Mouse (Mus musculus): Measurements from ENCODE around the gene Gm17455. TPM values are rescaled to one million over a fixed set of nuclear protein-coding genes. Genes with fewer than 3 reads are reported as not detected.

Gm17455 gene
- total RNA-seq, 2 experiments from 2014 or later, result not detected

- no peak for ATAC-seq (replicated peaks; ENCODE audit: low FRiP score, low TSS enrichment, poor library complexity, severe bottlenecking)
These were observed 27.7 kb upstream of the Gm17455 start for GRCm38 (mm10) chr10:60371596-60372386.

GRCm38 (mm10) chr10:60373543-60373936 is 26.0 kb upstream of the Gm17455 start:
- no peak for ATAC-seq (replicated peaks; ENCODE audit: low FRiP score, low TSS enrichment, poor library complexity, severe bottlenecking)

- no peak for ATAC-seq (replicated peaks; ENCODE audit: low FRiP score, low TSS enrichment, poor library complexity, severe bottlenecking)
These were observed 25.5 kb upstream of the Gm17455 start for GRCm38 (mm10) chr10:60373937-60374578.

- ATAC-seq (replicated peaks; ENCODE audit: low FRiP score, low TSS enrichment, poor library complexity, severe bottlenecking), result no peak
These were observed 22.8 kb upstream of the Gm17455 start for GRCm38 (mm10) chr10:60376704-60377103.

- ATAC-seq (replicated peaks; ENCODE audit: low FRiP score, low TSS enrichment, poor library complexity, severe bottlenecking), result no peak
These were observed 20.0 kb upstream of the Gm17455 start for GRCm38 (mm10) chr10:60379419-60379957.

GRCm38 (mm10) chr10:60380229-60380628 is 19.3 kb upstream of the Gm17455 start:
- ATAC-seq (replicated peaks; ENCODE audit: low FRiP score, low TSS enrichment, poor library complexity, severe bottlenecking), result no peak

GRCm38 (mm10) chr10:60381142-60381925 is 18.2 kb upstream of the Gm17455 start:
- no peak for ATAC-seq (replicated peaks; ENCODE audit: low FRiP score, low TSS enrichment, poor library complexity, severe bottlenecking)

GRCm38 (mm10) chr10:60388332-60388731 is 11.2 kb upstream of the Gm17455 start:
- ATAC-seq (replicated peaks; ENCODE audit: low FRiP score, low TSS enrichment, poor library complexity, severe bottlenecking), result no peak

GRCm38 (mm10) chr10:60389447-60389865 is 10.1 kb upstream of the Gm17455 start:
- ATAC-seq (replicated peaks; ENCODE audit: low FRiP score, low TSS enrichment, poor library complexity, severe bottlenecking), result 0 out of 2 replicates have a peak, but pooled peaks have one; percentile 47

- no peak for ATAC-seq (replicated peaks; ENCODE audit: low FRiP score, low TSS enrichment, poor library complexity, severe bottlenecking)
These were observed 9.2 kb upstream of the Gm17455 start for GRCm38 (mm10) chr10:60390177-60390903.

- no peak for ATAC-seq (replicated peaks; ENCODE audit: low FRiP score, low TSS enrichment, poor library complexity, severe bottlenecking)
These were observed 8.6 kb upstream of the Gm17455 start for GRCm38 (mm10) chr10:60390904-60391420.

GRCm38 (mm10) chr10:60391661-60392060 is 7.9 kb upstream of the Gm17455 start:
- ATAC-seq (replicated peaks; ENCODE audit: low FRiP score, low TSS enrichment, poor library complexity, severe bottlenecking), result no peak

GRCm38 (mm10) chr10:60394936-60395335 is 4.6 kb upstream of the Gm17455 start:
- no peak for ATAC-seq (replicated peaks; ENCODE audit: low FRiP score, low TSS enrichment, poor library complexity, severe bottlenecking)

- ATAC-seq (replicated peaks; ENCODE audit: low FRiP score, low TSS enrichment, poor library complexity, severe bottlenecking), result no peak
These were observed 3.9 kb upstream of the Gm17455 start for GRCm38 (mm10) chr10:60395605-60396004.

- no peak for ATAC-seq (replicated peaks; ENCODE audit: low FRiP score, low TSS enrichment, poor library complexity, severe bottlenecking)
These were observed 1.3 kb upstream of the Gm17455 start for GRCm38 (mm10) chr10:60398051-60398814.

- no peak for ATAC-seq (replicated peaks; ENCODE audit: low FRiP score, low TSS enrichment, poor library complexity, severe bottlenecking)
These were observed 1.2 kb downstream of the Gm17455 start for GRCm38 (mm10) chr10:60400507-60401295.

- ATAC-seq (replicated peaks; ENCODE audit: low FRiP score, low TSS enrichment, poor library complexity, severe bottlenecking), result no peak
These were observed 6.1 kb downstream of the Gm17455 start for GRCm38 (mm10) chr10:60405460-60406177.

Measured in megakaryocyte-erythroid progenitor cell, adult 5-6 weeks (primary cell).